Mouse (Mus musculus) fat pad, adult 2 months (tissue): ENCODE data around the gene Olfr1195.
"Not testable (repeated sequence)": the region's sequence is repeated elsewhere in the genome, so short reads cannot be mapped to it uniquely, and the experiment has no call there.

Experiments
- DNase-seq: peaks from one replicate; pipeline ENCODE4 v3.0.0-alpha.2; 2011; ENCODE audit warnings: low read depth, low spot score; ENCODE audit errors: extremely low read depth

Olfr1195 gene

GRCm38 (mm10) chr2:88689087-88689486 lies at the start of gene Olfr1195:
Olfr1195 (minus strand) TSS chr2:88689187.
- no peak for DNase-seq

- DNase-seq, result no peak
These were observed 43.3 kb upstream of the Olfr1195 start, which contains the start of gene Olfr1197 for GRCm38 (mm10) chr2:88732266-88732665. Olfr1197 (minus strand) TSS chr2:88732366.

- DNase-seq, result no peak
These were observed 15.5 kb upstream of the Olfr1195 start, which contains the start of gene Olfr1196 for GRCm38 (mm10) chr2:88704497-88704896. Olfr1196 (minus strand) TSS chr2:88704597.

GRCm38 (mm10) chr2:88675328-88675727 lies 13.7 kb downstream of the Olfr1195 start, which contains the start of gene Olfr1193:
Olfr1193 (plus strand) TSS chr2:88675628.
- DNase-seq, result not testable (repeated sequence)

- no peak for DNase-seq
These were observed 40.8 kb downstream of the Olfr1195 start, which contains the start of gene Olfr1192-ps1 for GRCm38 (mm10) chr2:88648209-88648608. Olfr1192-ps1 (plus strand) TSS chr2:88648509.

GRCm38 (mm10) chr2:88640242-88640641 lies 48.7 kb downstream of the Olfr1195 start, which contains the start of gene Olfr1191-ps1:
Olfr1191-ps1 (plus strand) TSS chr2:88640542.
- DNase-seq, result not testable (repeated sequence)
